Mouse (Mus musculus) embryonic facial prominence, embryonic 11.5 days (tissue): ENCODE data around the gene Marc2. TPM values are rescaled to one million over a fixed set of nuclear protein-coding genes. Genes with fewer than 3 reads are reported as not detected.

Experiments used
- ATAC-seq: fragments of 200-750 bp; cut with Nextera tagmentation; replicated peaks from 2 replicates; pipeline ENCODE4 v1.8.0; 2017; ENCODE audit warnings: low read depth; ENCODE audit not compliant: insufficient number of reproducible peaks, low FRiP score, low TSS enrichment
- DNase-seq: peaks from one replicate; pipeline ENCODE4 v3.0.0-alpha.2; 2015; ENCODE audit warnings: low spot score
- H3K27ac ChIP-seq: fragments of 300-500 bp; sonication (generic); replicated peaks from 2 replicates; pipeline ENCODE4 v1.5.1; 2014; ENCODE audit warnings: mild to moderate bottlenecking, low read depth, low read length, control low read depth
- H3K27me3 ChIP-seq: fragments of 300-500 bp; sonication (generic); 2 replicates; pipeline ENCODE4 v1.6.1; 2014; ENCODE audit warnings: mild to moderate bottlenecking, low read length, moderate library complexity, mixed read lengths; ENCODE audit not compliant: control insufficient read depth, insufficient read depth
- H3K36me3 ChIP-seq: fragments of 300-500 bp; sonication (generic); replicated peaks from 2 replicates; pipeline ENCODE4 v1.6.1; 2014; ENCODE audit warnings: low read depth, mild to moderate bottlenecking, low read length, moderate library complexity, mixed read lengths; ENCODE audit not compliant: control insufficient read depth, insufficient read depth
- H3K4me1 ChIP-seq: fragments of 300-500 bp; sonication (generic); 2 replicates; pipeline ENCODE4 v1.6.1; 2014; ENCODE audit warnings: low read length, mixed read lengths; ENCODE audit not compliant: control insufficient read depth, insufficient read depth
- H3K4me2 ChIP-seq: fragments of 300-500 bp; sonication (generic); 2 replicates; pipeline ENCODE4 v1.6.1; 2014; ENCODE audit warnings: low read depth, mild to moderate bottlenecking, control low read depth, low read length, moderate library complexity
- H3K4me3 ChIP-seq: fragments of 300-500 bp; sonication (generic); 2 replicates; pipeline ENCODE4 v1.5.1; 2014; ENCODE audit warnings: low read depth, low read length, control low read depth
- H3K9ac ChIP-seq: fragments of 300-500 bp; sonication (generic); replicated peaks from 2 replicates; pipeline ENCODE4 v1.6.1; 2014; ENCODE audit warnings: mild to moderate bottlenecking, control low read depth, low read length
- H3K9me3 ChIP-seq: fragments of 300-500 bp; sonication (generic); replicated peaks from 2 replicates; pipeline ENCODE4 v1.6.1; 2016; ENCODE audit warnings: mild to moderate bottlenecking, low read length, inconsistent platforms, mixed read lengths; ENCODE audit not compliant: control insufficient read depth
- WGBS: fragments of 180-500 bp; shearing (Covaris S2); extraction: QIAGEN DNeasy Blood & Tissue Kit; methylation state at CpG from one replicate; pipeline ENCODE4 v1.1.7; 2014; 5-methylcytosine and 5-hydroxymethylcytosine counted together
- polyA plus RNA-seq: library from polyadenylated mRNA; unstranded; fragments of >200 nt; fragmentation: Nextera tagmentation; extraction: Ambion mirVana; gene quantifications from 2 replicates; pipeline ENCODE4 v1.2.1, GENCODE M21; 2014

The Marc2 gene
- polyA plus RNA-seq, 1 experiment from 2014 or later: 118 TPM

- no peak for ATAC-seq
- Histone ChIP-seq H3K4me2 (no peak overlapping the region), H3K9me3 (no peaks in the 10 kb centered on the region), H3K36me3 (no peaks in the 10 kb centered on the region), H3K27me3 (no peaks in the 10 kb centered on the region), H3K4me1 (peaks cover 2% of the 10 kb centered on the region; the same call in 1 of the 2 replicates), H3K4me3 (no peak overlapping the region), H3K9ac (no peak overlapping the region), H3K27ac (no peak overlapping the region)
- 80% methylated on average over 3 of the region's 3 CpGs for WGBS
- no peak for DNase-seq
These were observed 21.4 kb upstream of the Marc2 start for GRCm38 (mm10) chr1:184867640-184868120.

DNA sequence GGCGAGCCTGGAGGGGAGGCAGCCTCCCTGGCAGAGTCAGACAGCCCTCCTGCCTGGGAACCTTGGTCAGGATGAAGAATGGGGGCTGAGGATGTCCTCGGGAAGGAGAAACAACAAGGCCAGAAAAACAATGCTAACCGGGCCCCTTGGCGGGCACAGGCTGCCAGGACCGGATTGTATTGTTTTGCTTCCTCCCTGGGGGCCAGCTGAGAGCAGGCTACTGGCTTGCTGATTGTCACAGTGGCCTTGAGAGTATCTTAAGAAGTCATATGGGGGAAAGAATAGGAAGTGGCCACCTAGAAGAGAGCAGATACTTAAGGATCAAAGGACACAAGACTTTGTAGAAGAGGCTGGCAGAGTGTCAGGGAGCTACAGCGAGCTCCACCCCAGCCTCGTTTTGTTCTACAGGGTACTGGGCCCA lies 18.1 kb upstream of the Marc2 start:
- no peak overlapping the region for H3K4me2 ChIP-seq
- no peak overlapping the region for H3K27ac ChIP-seq
- no peaks in the 10 kb centered on the region for H3K36me3 ChIP-seq
- no peak overlapping the region for H3K4me3 ChIP-seq
- no peaks in the 10 kb centered on the region for H3K4me1 ChIP-seq
- WGBS: 24% methylated on average over 7 of the region's 7 CpGs
- H3K9ac ChIP-seq: no peak overlapping the region
- peak; percentile 12 for DNase-seq
- H3K27me3 ChIP-seq: no peaks in the 10 kb centered on the region
- ATAC-seq: no peak
- H3K9me3 ChIP-seq: no peaks in the 10 kb centered on the region

DNA sequence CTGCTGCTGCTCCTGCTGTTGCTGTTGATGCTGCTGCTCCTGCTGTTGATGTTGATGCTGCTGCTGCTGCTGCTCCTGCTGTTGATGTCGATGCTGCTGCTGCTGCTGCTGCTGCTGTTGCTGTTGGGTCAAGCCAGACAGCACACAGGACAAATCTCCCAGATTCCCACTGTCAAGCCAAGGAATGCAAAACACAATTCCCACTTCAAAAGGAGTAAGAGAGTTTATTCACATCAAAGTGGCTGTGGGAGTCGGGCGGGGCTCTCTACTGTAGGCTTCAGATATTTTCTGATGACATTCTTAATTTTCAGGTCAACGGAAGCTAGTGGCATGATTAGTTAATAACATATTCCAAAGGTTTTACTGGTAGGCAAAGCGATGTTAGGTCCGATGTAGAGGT lies 16.4 kb upstream of the Marc2 start:
- Histone ChIP-seq H3K9me3 (no peaks in the 10 kb centered on the region), H3K4me2 (no peak overlapping the region), H3K36me3 (no peaks in the 10 kb centered on the region), H3K4me3 (no peak overlapping the region), H3K4me1 (no peaks in the 10 kb centered on the region), H3K9ac (no peak overlapping the region), H3K27ac (no peak overlapping the region), H3K27me3 (no peaks in the 10 kb centered on the region)
- DNase-seq (no peak), ATAC-seq (no peak)
- 88% methylated on average over 6 of the region's 6 CpGs for WGBS

DNA sequence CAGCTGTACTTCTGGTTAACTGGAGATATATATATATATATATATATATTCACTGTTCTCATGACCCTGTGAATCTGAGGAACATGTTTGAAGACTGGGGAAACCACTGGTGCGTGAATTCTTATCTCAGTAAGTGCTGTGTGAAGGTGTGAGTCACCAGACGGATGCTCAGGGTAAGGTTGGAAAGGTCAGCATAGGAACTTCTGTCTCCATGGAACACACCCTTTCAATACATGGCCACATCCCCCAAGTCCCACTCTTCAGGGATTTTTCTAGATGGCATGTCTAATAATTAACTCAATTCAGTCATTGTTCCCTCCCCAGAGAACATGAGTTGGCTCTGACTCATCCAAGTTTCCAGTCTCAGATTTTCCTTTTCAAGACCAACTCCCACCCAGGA lies 15.3 kb upstream of the Marc2 start:
- 78% methylated on average over 2 of the region's 2 CpGs for WGBS
- Histone ChIP-seq H3K4me2 (no peak overlapping the region), H3K27ac (no peak overlapping the region), H3K9me3 (no peaks in the 10 kb centered on the region), H3K4me3 (no peak overlapping the region), H3K27me3 (no peaks in the 10 kb centered on the region), H3K4me1 (no peaks in the 10 kb centered on the region), H3K36me3 (no peaks in the 10 kb centered on the region), H3K9ac (no peak overlapping the region)
- ATAC-seq (no peak), DNase-seq (no peak)

- Histone ChIP-seq H3K9me3 (no peaks in the 10 kb centered on the region), H3K4me2 (no peak overlapping the region), H3K4me3 (no peak overlapping the region), H3K4me1 (no peaks in the 10 kb centered on the region), H3K9ac (no peak overlapping the region), H3K27me3 (no peaks in the 10 kb centered on the region), H3K27ac (no peak overlapping the region), H3K36me3 (no peaks in the 10 kb centered on the region)
- DNase-seq: no peak
- no peak for ATAC-seq
- 57% methylated on average over 3 of the region's 3 CpGs for WGBS
These were observed 14.0 kb upstream of the Marc2 start for GRCm38 (mm10) chr1:184860276-184860675.

GRCm38 (mm10) chr1:184858253-184858652 lies 12.0 kb upstream of the Marc2 start:
- H3K9me3 ChIP-seq: no peaks in the 10 kb centered on the region
- 100% methylated on average over 1 of the region's 1 CpGs for WGBS
- H3K4me3 ChIP-seq: no peak overlapping the region
- ATAC-seq: no peak
- H3K4me2 ChIP-seq: no peak overlapping the region
- H3K9ac ChIP-seq: no peak overlapping the region
- no peaks in the 10 kb centered on the region for H3K27me3 ChIP-seq
- no peaks in the 10 kb centered on the region for H3K4me1 ChIP-seq
- H3K27ac ChIP-seq: no peak overlapping the region
- no peaks in the 10 kb centered on the region for H3K36me3 ChIP-seq
- DNase-seq: no peak

DNA sequence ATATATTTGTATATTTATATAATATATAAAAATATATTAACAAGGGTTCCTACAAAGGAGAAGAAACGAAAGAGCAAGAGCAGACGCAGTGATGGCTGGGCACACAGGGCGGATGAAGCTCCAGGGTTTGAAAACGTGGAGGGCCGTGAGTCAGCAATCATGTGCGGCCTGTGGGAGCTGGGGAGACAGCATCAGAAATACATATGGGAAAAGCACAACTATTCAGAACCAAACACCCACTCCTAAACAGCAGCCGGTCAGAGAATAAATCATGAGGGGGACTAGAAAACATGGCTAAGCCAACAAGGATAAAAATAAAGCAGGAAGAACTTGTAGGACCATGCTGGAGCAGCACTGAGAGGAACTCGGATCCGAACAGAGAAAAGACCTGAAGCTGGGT lies 11.0 kb upstream of the Marc2 start:
- Histone ChIP-seq H3K9ac (no peak overlapping the region), H3K4me1 (no peaks in the 10 kb centered on the region), H3K4me3 (no peak overlapping the region), H3K27ac (no peak overlapping the region), H3K4me2 (no peak overlapping the region), H3K36me3 (no peaks in the 10 kb centered on the region), H3K27me3 (no peaks in the 10 kb centered on the region), H3K9me3 (no peaks in the 10 kb centered on the region)
- DNase-seq (no peak), ATAC-seq (no peak)
- WGBS: 85% methylated on average over 9 of the region's 9 CpGs

GRCm38 (mm10) chr1:184853922-184854321 lies 7.7 kb upstream of the Marc2 start:
- Histone ChIP-seq H3K27ac (no peak overlapping the region), H3K4me3 (no peak overlapping the region)

More at GRCm38 (mm10) chr1:184853922-184854321, 7.7 kb upstream of the Marc2 start:
- Histone ChIP-seq H3K4me2 (no peak overlapping the region), H3K36me3 (no peaks in the 10 kb centered on the region), H3K4me1 (no peaks in the 10 kb centered on the region), H3K9ac (no peak overlapping the region), H3K9me3 (no peaks in the 10 kb centered on the region), H3K27me3 (no peaks in the 10 kb centered on the region)
- ATAC-seq (no peak), DNase-seq (no peak)
- 47% methylated on average over 3 of the region's 3 CpGs for WGBS
